Comparison of ENCODE assay signal across 8 mouse cellular contexts in genomic region chr10:13966830-13967450, GRCm38 (mm10). TPM values are rescaled to one million over a fixed set of nuclear protein-coding genes. Genes with fewer than 3 reads are reported as not detected.
DNase-seq lines count a peak whose midpoint lies in the region; ATAC-seq and TF ChIP-seq lines count a peak whose summit lies in the region.

No protein-coding gene starts in this region.

- TF ChIP-seq RAD21 in CH12.LX (IDR thresholded peaks at IDR 0.05; ENCODE audit: low read depth, low read length), result no peak

- peak; percentile 64; the same call in 1 of the 2 replicates for TF ChIP-seq POLR2A in CH12.LX (IDR thresholded peaks at IDR 0.05; ENCODE audit: low read depth, low read length)
- no peak for TF ChIP-seq POLR2A in lung, adult 2 months (IDR thresholded peaks at IDR 0.05; ENCODE audit: borderline replicate concordance, extremely low read depth, low read depth, low read length)

- peak overlapping the region; percentile 93 for H3K27ac ChIP-seq in CH12.LX (ENCODE audit: insufficient read depth, low read depth)
- H3K27ac ChIP-seq in forebrain, embryonic 15.5 days (replicated peaks), result peak overlapping the region; percentile 98
- peak overlapping the region; percentile 100 for H3K27ac ChIP-seq in layer of hippocampus, adult 2 months

- dilution Hi-C loops in CH12.LX (cut with MboI; ENCODE audit: extremely low pct_ligation_motif_present, extremely low pct_unique_long_range_greater_than_20kb, low sequenced_read_pairs), result no loop called here

- peak overlapping the region; percentile 76 to 91 (median 77) for H3K4me3 ChIP-seq in CH12.LX (replicated peaks in 1 of 3; ENCODE audit: low read depth in 2 of 3, low read length in 2 of 3, poor library complexity in 1 of 3)
- peak overlapping the region; percentile 75 for H3K4me3 ChIP-seq in forebrain, embryonic 15.5 days
- H3K4me3 ChIP-seq in layer of hippocampus, adult 2 months, result peak overlapping the region; percentile 66
- H3K4me3 ChIP-seq in lung, adult 2 months (replicated peaks; ENCODE audit: extremely low read depth, low read depth, low read length), result peak overlapping the region; percentile 93

- intact Hi-C loops in heart, postnatal 25 days (cut with DNase I), result loop anchor here (1.0 to 5.0 kb wide), 6 partner anchors 16 to 230 kb away; partner anchors contain the start of gene Aig1

- H3K4me2 ChIP-seq in CH12.LX (ENCODE audit: insufficient read depth, low read depth, poor library complexity, severe bottlenecking), result peak overlapping the region; percentile 52; the same call in 1 of the 2 replicates
- peak overlapping the region; percentile 94 for H3K4me2 ChIP-seq in forebrain, embryonic 15.5 days (replicated peaks)

- H3K9me3 ChIP-seq in CH12.LX (replicated peaks; ENCODE audit: low read length), result no peaks in the 10 kb centered on the region
- H3K9me3 ChIP-seq in forebrain, embryonic 15.5 days, result no peaks in the 10 kb centered on the region

- WGBS in forebrain, embryonic 15.5 days, result 2% methylated on average over 54 of the region's 66 CpGs
- under 1% methylated on average over 54 of the region's 66 CpGs for WGBS in lung, adult 2 months

- TF ChIP-seq CTCF in CH12.LX (conservative IDR thresholded peaks at IDR 0.05 in 1 of 2, IDR thresholded peaks at IDR 0.05 in 1 of 2; ENCODE audit: low read depth in 2 of 2, low read length in 2 of 2), result no peak
- TF ChIP-seq CTCF in layer of hippocampus, adult 2 months (conservative IDR thresholded peaks at IDR 0.05), result no peak
- TF ChIP-seq CTCF in lung, adult 2 months (IDR thresholded peaks at IDR 0.05; ENCODE audit: insufficient read depth, low read length), result no peak

- H3K27me3 ChIP-seq in CH12.LX (replicated peaks), result no peaks in the 10 kb centered on the region
- 0 out of 2 replicates have a peak, but pooled peaks cover 5% of the 10 kb centered on the region for H3K27me3 ChIP-seq in forebrain, embryonic 15.5 days

- peak; percentile 45 for ATAC-seq in forebrain, embryonic 15.5 days (replicated peaks)

- peak; percentile 79 for DNase-seq in CH12.LX (ENCODE audit: extremely low read depth)
- peak; percentile 82 for DNase-seq in brain, adult 2 months (ENCODE audit: low read depth, low spot score)
- DNase-seq in heart, postnatal 25 days (ENCODE audit: low spot score), result peak; percentile 67
- peak; percentile 65 to 68 for DNase-seq in layer of hippocampus, adult 2 months (ENCODE audit: low spot score in 2 of 2)
- peak; percentile 70 for DNase-seq in lung, adult 2 months
- peak; percentile 80 for DNase-seq in right cerebral cortex, adult 18-20 months
- peak; percentile 36 for DNase-seq in urinary bladder, postnatal 10 days (ENCODE audit: low spot score)

- H3K36me3 ChIP-seq in CH12.LX (replicated peaks in 1 of 2; ENCODE audit: control insufficient read depth in 1 of 2, insufficient read depth in 1 of 2, low read length in 1 of 2), result no peaks in the 10 kb centered on the region
- H3K36me3 ChIP-seq in forebrain, embryonic 15.5 days, result no peaks in the 10 kb centered on the region

- peak overlapping the region; percentile 93 for H3K9ac ChIP-seq in CH12.LX (ENCODE audit: insufficient read depth, low read depth)
- H3K9ac ChIP-seq in forebrain, embryonic 15.5 days (replicated peaks), result peak overlapping the region; percentile 84

- no peaks in the 10 kb centered on the region for H3K79me2 ChIP-seq in CH12.LX (replicated peaks; ENCODE audit: control insufficient read depth, extremely low read depth, insufficient read depth, poor library complexity, severe bottlenecking)

- H3K4me1 ChIP-seq in CH12.LX (ENCODE audit: control insufficient read depth in 1 of 2, insufficient read depth in 2 of 2), result peaks cover 0 to 10% of the 10 kb centered on the region in 2 experiments; a peak in 3 of 4 replicates
- H3K4me1 ChIP-seq in forebrain, embryonic 15.5 days, result peaks cover 15% of the 10 kb centered on the region
- no peaks in the 10 kb centered on the region for H3K4me1 ChIP-seq in lung, adult 2 months (ENCODE audit: control insufficient read depth, insufficient read depth, low read length)

- TF ChIP-seq EP300 in CH12.LX (IDR thresholded peaks at IDR 0.05; ENCODE audit: low read length), result no peak

- in situ Hi-C loops in CH12.LX (cut with MboI; ENCODE audit: low pct_ligation_motif_present, low pct_unique_long_range_greater_than_20kb, low sequenced_read_pairs), result loop anchor here (5.0 kb wide), 1 partner anchor 75 kb away; no protein-coding TSS in a partner anchor

TF ChIP-seq in CH12.LX, 34 proteins besides CTCF, POLR2A, EP300 and RAD21:
- TF ChIP-seq MAX (IDR thresholded peaks at IDR 0.05; ENCODE audit: low read length) (no peak), MEF2A (IDR thresholded peaks at IDR 0.05; ENCODE audit: borderline replicate concordance, low read depth, low read length) (peak; percentile 58), IRF4 (IDR thresholded peaks at IDR 0.05; ENCODE audit: low read depth, low read length) (peak; percentile 48; the same call in 1 of the 2 replicates), TCF12 (IDR thresholded peaks at IDR 0.05; ENCODE audit: low read depth, low read length) (peak; percentile 76), BHLHE40 (IDR thresholded peaks at IDR 0.05; ENCODE audit: low read depth, low read length) (peak; percentile 82), USF2 (conservative IDR thresholded peaks at IDR 0.05; ENCODE audit: low read depth, low read length) (no peak), NELFE (IDR thresholded peaks at IDR 0.05; ENCODE audit: low read depth, low read length) (no peak), ETS1 (conservative IDR thresholded peaks at IDR 0.05; ENCODE audit: low read depth, low read length) (peak; percentile 81), MAFK (IDR thresholded peaks at IDR 0.05; ENCODE audit: insufficient replicate concordance, low read length) (no peak), CHD2 (IDR thresholded peaks at IDR 0.05; ENCODE audit: low read length) (peak; percentile 78), ZNF384 (IDR thresholded peaks at IDR 0.05; ENCODE audit: low read depth, low read length) (no peak), MAZ (IDR thresholded peaks at IDR 0.05; ENCODE audit: low read depth, low read length) (peak; percentile 67; the same call in 1 of the 2 replicates)

RNA-seq across cellular contexts. Expression of gene Hivep2, which starts 1.1 kb away (rescaled TPM):
- total RNA-seq in CH12.LX (2012; rRNA removed) (1.8 and 2.7 TPM in 2 replicates), CH12.LX (2014; rRNA removed) (0.59 and 0.77 TPM in 2 replicates)
- 1.1 and 1.4 TPM in 2 replicates for polyA plus RNA-seq in CH12.LX (2012; ENCODE audit: insufficient read length, low read depth)
- 27.1 and 28.3 TPM in 2 replicates for polyA plus RNA-seq in forebrain, embryonic 15.5 days (2015; fragmentation: Nextera tagmentation; extraction: Ambion mirVana)
- total RNA-seq in heart, postnatal 25 days (2021), result 10 to 100 TPM; 17.8 to 28.8 TPM
- 100 to 1,000 TPM; 203 to 210 TPM for total RNA-seq in layer of hippocampus, adult 2 months (2021)
- polyA plus RNA-seq in lung, adult 2 months (2012; rRNA removed), result 7.9 and 11.0 TPM in 2 replicates

Comparison
In these comparisons a context has a peak if more than half of its experiments do, and no peak if none do; other contexts are left out.
1. Peak in every context shown above with its lines: DNase-seq, ATAC-seq, H3K4me3 ChIP-seq and H3K27ac ChIP-seq.
2. RNA of gene Hivep2, which starts 1.1 kb away (total RNA-seq): 203 to 210 TPM in layer of hippocampus, adult 2 months; 17.8 to 28.8 TPM in heart, postnatal 25 days and 0.59 to 2.7 TPM in CH12.LX; every median in the first group is over 4 times any median in the second.